Mouse (Mus musculus) lung, postnatal 0 days (tissue): ENCODE results near the gene Trpc3. TPM values are rescaled to one million over a fixed set of nuclear protein-coding genes. Genes with fewer than 3 reads are reported as not detected.

Experiments
- ATAC-seq: fragments of 200-750 bp; cut with Nextera tagmentation; 2 replicates; pipeline ENCODE4 v1.8.0; 2017; ENCODE audit warnings: moderate library complexity
- DNase-seq: peaks from one replicate; pipeline ENCODE4 v3.0.0-alpha.2; 2016; ENCODE audit warnings: low spot score
- H3K27ac ChIP-seq: fragments of 300-500 bp; sonication (generic); 2 replicates; pipeline ENCODE4 v1.5.1; 2014; ENCODE audit warnings: antibody characterized with exemption, mild to moderate bottlenecking, low read length, mixed read lengths
- H3K27me3 ChIP-seq: fragments of 300-500 bp; sonication (generic); replicated peaks from 2 replicates; pipeline ENCODE4 v1.6.1; 2014; ENCODE audit warnings: low read length, mixed read lengths; ENCODE audit not compliant: insufficient read depth
- H3K36me3 ChIP-seq: fragments of 300-500 bp; sonication (generic); 2 replicates; pipeline ENCODE4 v1.6.1; 2014; ENCODE audit warnings: low read length, mixed read lengths; ENCODE audit not compliant: insufficient read depth
- H3K4me1 ChIP-seq: fragments of 300-500 bp; sonication (generic); 2 replicates; pipeline ENCODE4 v1.6.1; 2014; ENCODE audit warnings: antibody characterized with exemption, low read depth, low read length, mixed read lengths; ENCODE audit not compliant: insufficient read depth
- H3K4me2 ChIP-seq: fragments of 300-500 bp; sonication (generic); replicated peaks from 2 replicates; pipeline ENCODE4 v1.6.1; 2014; ENCODE audit warnings: low read depth, mild to moderate bottlenecking, low read length, moderate library complexity, mixed read lengths
- H3K4me3 ChIP-seq: fragments of 300-500 bp; sonication (generic); 2 replicates; pipeline ENCODE4 v1.5.1; 2014; ENCODE audit warnings: low read depth, low read length
- H3K9ac ChIP-seq: fragments of 300-500 bp; sonication (generic); replicated peaks from 2 replicates; pipeline ENCODE4 v1.6.1; 2014; ENCODE audit warnings: low read depth, mild to moderate bottlenecking
- H3K9me3 ChIP-seq: fragments of 300-500 bp; sonication (generic); 2 replicates; pipeline ENCODE4 v1.6.1; 2016; ENCODE audit warnings: low read length, mixed read lengths
- CTCF ChIP-seq: IDR thresholded peaks from 2 replicates; pipeline ENCODE4 v1.5.1; 2016; ENCODE audit warnings: antibody characterized with exemption, mild to moderate bottlenecking
- EP300 ChIP-seq: IDR thresholded peaks from 2 replicates; pipeline ENCODE4 v1.6.1; 2016; ENCODE audit warnings: antibody characterized with exemption, mild to moderate bottlenecking, control low read depth
- WGBS: fragments of 180-500 bp; shearing (Covaris S2); extraction: QIAGEN DNeasy Blood & Tissue Kit; methylation state at CpG from one replicate; pipeline ENCODE4 v1.1.7; 2014; 5-methylcytosine and 5-hydroxymethylcytosine counted together
- polyA plus RNA-seq: library from polyadenylated mRNA; unstranded; fragments of >200 nt; fragmentation: Nextera tagmentation; extraction: Ambion mirVana; gene quantifications from 2 replicates; pipeline ENCODE4 v1.2.1, GENCODE M21; 2015

Gene Trpc3
- polyA plus RNA-seq, 1 experiment from 2014 or later = 3.1 TPM

DNA sequence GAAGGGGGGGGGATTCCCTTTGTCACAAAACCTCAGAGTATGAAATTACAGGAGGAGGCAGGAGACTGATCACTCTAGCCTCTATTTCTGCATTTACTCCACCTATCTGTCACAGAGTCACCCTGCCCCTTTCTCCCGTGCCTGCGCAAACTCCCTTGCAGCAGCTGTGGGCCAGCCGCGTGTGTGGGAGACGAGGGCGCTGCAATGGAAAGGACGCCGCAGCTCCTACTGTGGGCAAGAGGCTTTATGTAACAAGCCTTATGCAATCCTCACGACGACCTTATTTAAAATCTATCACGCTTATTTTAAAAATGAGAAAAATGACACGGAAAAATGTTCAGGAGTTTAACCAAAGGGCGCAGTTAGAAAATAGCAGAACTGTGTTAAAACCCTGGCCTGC, 47.2 kb downstream of the Trpc3 start:
- WGBS = 64% methylated on average over 13 of the region's 13 CpGs
- TF ChIP-seq EP300 = no peak
- no peak for TF ChIP-seq CTCF
- H3K27me3 ChIP-seq = no peaks in the 10 kb centered on the region
- DNase-seq = no peak
- no peaks in the 10 kb centered on the region for H3K4me1 ChIP-seq
- H3K4me3 ChIP-seq = no peak overlapping the region
- H3K9ac ChIP-seq = no peak overlapping the region
- H3K4me2 ChIP-seq = no peak overlapping the region
- no peak for ATAC-seq
- H3K36me3 ChIP-seq = no peaks in the 10 kb centered on the region
- H3K27ac ChIP-seq = no peak overlapping the region
- no peaks in the 10 kb centered on the region for H3K9me3 ChIP-seq

DNA sequence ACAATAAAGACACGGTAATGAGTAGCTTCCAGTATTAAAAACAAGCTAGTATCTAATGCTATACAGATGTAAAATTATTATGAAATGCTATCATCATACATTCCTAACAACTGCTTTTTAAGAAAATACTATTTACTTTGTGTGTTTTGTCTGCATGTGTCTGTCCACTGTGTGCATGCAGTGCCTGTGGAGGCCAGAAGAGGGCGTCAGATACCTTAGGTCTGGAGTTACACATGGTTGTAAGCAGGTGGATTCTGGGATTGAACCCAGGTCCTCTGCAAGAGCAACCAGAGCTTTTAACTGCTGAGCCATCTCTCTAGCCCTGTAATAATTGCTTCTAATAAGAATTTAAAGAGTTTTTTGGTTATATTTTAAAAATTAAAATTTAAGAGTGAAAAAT, 49.2 kb downstream of the Trpc3 start:
- 63% methylated on average over 2 of the region's 2 CpGs for WGBS
- ATAC-seq (no peak), DNase-seq (no peak)
- Histone ChIP-seq H3K27me3 (no peaks in the 10 kb centered on the region), H3K27ac (no peak overlapping the region), H3K9ac (no peak overlapping the region), H3K4me1 (no peaks in the 10 kb centered on the region), H3K36me3 (no peaks in the 10 kb centered on the region), H3K4me2 (no peak overlapping the region), H3K4me3 (no peak overlapping the region), H3K9me3 (no peaks in the 10 kb centered on the region)
- TF ChIP-seq EP300 (no peak), CTCF (peak; percentile 39)

- Histone ChIP-seq H3K27me3 (no peaks in the 10 kb centered on the region), H3K9ac (no peak overlapping the region), H3K27ac (no peak overlapping the region), H3K4me1 (no peaks in the 10 kb centered on the region), H3K36me3 (no peaks in the 10 kb centered on the region), H3K9me3 (no peaks in the 10 kb centered on the region), H3K4me3 (no peak overlapping the region), H3K4me2 (no peak overlapping the region)
- peak; percentile 9 for DNase-seq
- WGBS = 13% methylated on average over 4 of the region's 4 CpGs
- TF ChIP-seq CTCF (peak; percentile 71), EP300 (no peak)
- no peak; the same call in 1 of the 2 replicates for ATAC-seq
These were observed 54.5 kb downstream of the Trpc3 start for GRCm38 (mm10) chr3:36635449-36635848.

- no peak overlapping the region for H3K4me2 ChIP-seq
- 47% methylated on average over 1 of the region's 2 CpGs for WGBS
- H3K27me3 ChIP-seq = no peaks in the 10 kb centered on the region
- H3K4me3 ChIP-seq = no peak overlapping the region
- TF ChIP-seq EP300 (no peak), CTCF (no peak)
- H3K9ac ChIP-seq = no peak overlapping the region
- no peak overlapping the region for H3K27ac ChIP-seq
- no peak for ATAC-seq
- no peaks in the 10 kb centered on the region for H3K4me1 ChIP-seq
- DNase-seq = no peak
- H3K36me3 ChIP-seq = no peaks in the 10 kb centered on the region
- H3K9me3 ChIP-seq = no peaks in the 10 kb centered on the region
These were observed 63.2 kb downstream of the Trpc3 start for GRCm38 (mm10) chr3:36626803-36627202.

DNA sequence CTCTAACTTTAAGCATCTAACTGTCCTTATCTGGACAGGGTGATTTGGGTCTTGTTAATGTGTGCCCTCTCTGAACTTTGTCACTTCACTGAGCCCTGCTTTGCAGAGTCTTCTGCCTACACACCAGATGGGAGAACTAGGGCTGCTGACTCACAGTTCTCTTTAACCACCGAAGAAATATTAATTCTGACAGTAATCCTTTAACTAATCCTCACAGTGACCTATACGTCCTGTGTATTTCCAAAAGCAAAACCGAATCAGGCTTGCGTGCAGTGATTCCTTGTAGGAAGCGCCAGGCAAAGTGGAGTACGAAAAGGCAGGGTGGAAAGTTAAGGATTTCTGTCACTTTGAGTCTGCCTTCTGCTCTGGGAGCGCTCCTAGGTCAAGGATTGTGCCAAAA, 71.8 kb downstream of the Trpc3 start:
- no peaks in the 10 kb centered on the region for H3K4me1 ChIP-seq
- ATAC-seq = no peak
- WGBS = 72% methylated on average over 7 of the region's 7 CpGs

DNA sequence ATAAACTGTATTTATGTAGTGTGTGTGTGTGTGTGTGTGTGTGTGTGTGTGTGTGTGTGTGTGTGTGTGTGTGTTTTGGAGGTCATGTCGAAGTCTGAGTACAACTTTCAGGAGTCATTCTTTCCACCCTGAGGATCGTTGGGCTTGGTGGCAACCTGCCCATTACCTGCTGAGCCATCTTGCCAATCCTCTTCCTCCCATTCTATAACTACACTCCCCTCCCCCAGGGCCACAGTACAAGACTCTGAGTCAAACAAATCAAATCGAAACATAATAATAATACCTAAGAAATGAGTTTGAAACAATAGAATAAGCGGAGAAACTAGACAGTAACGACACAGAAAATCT, 76.1 kb downstream of the Trpc3 start:
- WGBS = 67% methylated on average over 5 of the region's 5 CpGs
- Histone ChIP-seq H3K27me3 (no peaks in the 10 kb centered on the region), H3K9me3 (no peaks in the 10 kb centered on the region), H3K4me2 (no peak overlapping the region), H3K4me3 (no peak overlapping the region), H3K9ac (no peak overlapping the region), H3K36me3 (no peaks in the 10 kb centered on the region), H3K27ac (no peak overlapping the region), H3K4me1 (no peaks in the 10 kb centered on the region)
- no peak for TF ChIP-seq EP300
- TF ChIP-seq CTCF = no peak
- DNase-seq = no peak
- ATAC-seq = no peak

More for the DNA sequence above, 71.8 kb downstream of the Trpc3 start:
- no peak for DNase-seq
- TF ChIP-seq CTCF (no peak), EP300 (no peak)
- no peaks in the 10 kb centered on the region for H3K27me3 ChIP-seq
- no peak overlapping the region for H3K4me3 ChIP-seq
- no peak overlapping the region for H3K4me2 ChIP-seq
- H3K9ac ChIP-seq = no peak overlapping the region
- H3K27ac ChIP-seq = no peak overlapping the region
- H3K9me3 ChIP-seq = no peaks in the 10 kb centered on the region
- no peaks in the 10 kb centered on the region for H3K36me3 ChIP-seq
